Mouse (Mus musculus) heart, embryonic 14.5 days (tissue): ENCODE measurements at regions not wholly inside any gene's neighbourhood (a gene's known extent, or its start where the extent isn't known, plus 50 kb on each side); places are given as distances from the start of the nearest gene placed in this dataset.

ENCODE experiments used
- ATAC-seq: fragments of 200-750 bp; cut with Nextera tagmentation; 2 replicates; pipeline ENCODE4 v1.8.0; 2017; ENCODE audit warnings: low read depth, moderate TSS enrichment; ENCODE audit not compliant: insufficient number of reproducible peaks, insufficient read depth, low FRiP score
- H3K27ac ChIP-seq, 2 experiments: fragments of 200-500 bp in 1 of 2; fragments of 300-500 bp in 1 of 2; sonication (generic) in 1 of 2; replicated peaks in 1 of 2; 2 replicates each; pipeline ENCODE4 v1.5.1; 2012 to 2014; ENCODE audit warnings: low read depth in 2 of 2, low read length in 2 of 2, control low read depth in 1 of 2, mild to moderate bottlenecking in 1 of 2, mixed read lengths in 1 of 2; ENCODE audit not compliant: control insufficient read depth in 1 of 2, insufficient read depth in 1 of 2
- H3K27me3 ChIP-seq: fragments of 300-500 bp; sonication (generic); 2 replicates; pipeline ENCODE4 v1.6.1; 2014; ENCODE audit warnings: mild to moderate bottlenecking, low read length, control low read depth; ENCODE audit not compliant: control insufficient read depth, insufficient read depth
- H3K36me3 ChIP-seq: fragments of 300-500 bp; sonication (generic); 2 replicates; pipeline ENCODE4 v1.6.1; 2014; ENCODE audit warnings: mild to moderate bottlenecking, control low read depth, low read length, mixed read lengths; ENCODE audit not compliant: control insufficient read depth, insufficient read depth
- H3K4me1 ChIP-seq, 2 experiments: fragments of 200-500 bp in 1 of 2; fragments of 300-500 bp in 1 of 2; sonication (generic) in 1 of 2; 2 replicates each; pipeline ENCODE4 v1.6.1; 2012 to 2014; ENCODE audit warnings: low read length in 2 of 2, control low read depth in 1 of 2, mixed read lengths in 1 of 2; ENCODE audit not compliant: control insufficient read depth in 2 of 2, insufficient read depth in 2 of 2
- H3K4me2 ChIP-seq: fragments of 300-500 bp; sonication (generic); 2 replicates; pipeline ENCODE4 v1.6.1; 2014; ENCODE audit warnings: mild to moderate bottlenecking, low read length
- H3K4me3 ChIP-seq, 2 experiments: fragments of 200-500 bp in 1 of 2; fragments of 300-500 bp in 1 of 2; sonication (generic) in 1 of 2; 2 replicates each; pipeline ENCODE4 v1.5.1; 2012 to 2014; ENCODE audit warnings: low read length in 2 of 2, mild to moderate bottlenecking in 2 of 2, control low read depth in 1 of 2, low read depth in 1 of 2, moderate library complexity in 1 of 2; ENCODE audit not compliant: control insufficient read depth in 1 of 2, insufficient read depth in 1 of 2
- H3K9ac ChIP-seq: fragments of 300-500 bp; sonication (generic); 2 replicates; pipeline ENCODE4 v1.6.1; 2014; ENCODE audit warnings: mild to moderate bottlenecking, low read length
- H3K9me3 ChIP-seq: fragments of 300-500 bp; sonication (generic); 2 replicates; pipeline ENCODE4 v1.6.1; 2016; ENCODE audit warnings: low read length, control low read depth; ENCODE audit not compliant: control insufficient read depth
- WGBS: fragments of 180-500 bp; shearing (Covaris S2); extraction: QIAGEN DNeasy Blood & Tissue Kit; methylation state at CpG from one replicate; pipeline ENCODE4 v1.1.7; 2014; 5-methylcytosine and 5-hydroxymethylcytosine counted together

DNA sequence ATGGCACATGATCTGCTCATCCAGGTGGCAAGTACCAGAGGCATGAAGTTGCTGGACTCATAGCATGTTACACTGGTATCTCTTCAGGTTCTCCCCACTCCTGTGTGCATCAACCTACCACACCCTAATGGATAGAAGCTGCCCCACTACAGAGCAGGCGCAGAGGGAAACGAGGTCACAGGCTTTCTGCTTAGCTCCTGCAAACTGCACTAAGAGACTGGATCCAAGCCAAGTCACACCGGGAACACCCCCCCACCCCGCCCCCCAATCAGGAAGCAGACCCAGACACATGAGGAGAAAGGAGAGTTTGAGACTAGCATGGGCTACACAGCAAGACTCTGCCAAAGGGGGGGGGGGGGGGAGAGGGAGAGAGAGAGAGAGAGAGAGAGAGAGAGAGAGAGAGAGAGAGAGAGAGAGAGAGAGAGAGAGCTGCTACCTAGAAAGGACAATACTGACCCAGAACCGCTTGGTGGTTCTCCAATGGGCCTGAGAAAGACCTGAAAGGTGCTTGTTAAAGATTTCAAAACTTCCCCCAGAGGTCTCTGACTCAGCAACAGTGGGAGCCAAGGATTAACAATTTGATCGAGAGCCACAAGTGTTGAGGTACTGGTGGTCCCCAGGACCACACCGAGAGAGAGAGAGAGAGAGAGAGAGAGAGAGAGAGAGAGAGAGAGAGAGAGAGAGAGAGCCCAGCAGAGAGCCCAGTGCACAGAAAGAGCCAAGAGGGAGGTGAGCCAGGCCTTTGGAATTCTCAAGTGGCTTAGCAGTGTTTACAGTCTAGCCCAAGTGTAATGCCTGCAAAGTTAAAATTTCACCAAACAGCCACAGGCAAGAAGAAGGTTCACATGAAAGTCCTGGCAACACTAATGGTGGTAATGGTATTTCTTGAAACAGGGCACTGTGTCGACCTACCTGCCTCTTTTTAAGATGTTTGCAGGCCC lies 215.1 kb downstream of the Sox4 start:
- H3K4me3 ChIP-seq: no peak overlapping the region
- peaks cover 11 to 23% of the 10 kb centered on the region in 2 experiments for H3K4me1 ChIP-seq
- H3K9ac ChIP-seq: no peak overlapping the region
- no peak for ATAC-seq
- no peaks in the 10 kb centered on the region for H3K27me3 ChIP-seq
- H3K36me3 ChIP-seq: no peaks in the 10 kb centered on the region
- no peak overlapping the region; a peak in 1 of 4 replicates for H3K27ac ChIP-seq
- 38% methylated on average over 8 of the region's 8 CpGs for WGBS
- no peak overlapping the region for H3K4me2 ChIP-seq
- H3K9me3 ChIP-seq: no peaks in the 10 kb centered on the region

DNA sequence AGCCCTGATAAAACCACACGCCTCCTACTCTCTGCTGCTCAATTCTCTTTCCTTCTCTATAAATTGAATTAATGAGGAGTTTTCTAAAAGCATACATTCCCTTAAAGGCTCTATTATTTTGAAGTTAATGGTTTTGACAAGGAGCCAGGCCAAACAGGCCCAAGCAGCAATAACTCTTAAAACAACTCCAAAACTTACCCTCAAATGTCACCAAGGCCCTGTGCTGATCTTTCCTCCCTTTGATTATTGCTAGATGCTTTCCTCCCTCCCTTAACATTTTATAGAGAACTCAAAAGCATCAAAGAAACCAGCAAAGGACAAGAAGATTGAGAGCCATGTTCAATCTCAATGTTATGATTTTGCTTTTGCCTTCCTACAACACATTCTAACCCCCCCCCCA lies 221.0 kb downstream of the Sox4 start:
- Histone ChIP-seq H3K4me2 (no peak overlapping the region), H3K9ac (no peak overlapping the region), H3K4me3 (no peak overlapping the region), H3K27me3 (no peaks in the 10 kb centered on the region), H3K4me1 (peaks cover 2 to 4% of the 10 kb centered on the region in 2 experiments; a peak in 3 of 4 replicates), H3K27ac (no peak overlapping the region), H3K36me3 (no peaks in the 10 kb centered on the region), H3K9me3 (no peaks in the 10 kb centered on the region)
- 76% methylated on average over 1 of the region's 1 CpGs for WGBS
- no peak for ATAC-seq

DNA sequence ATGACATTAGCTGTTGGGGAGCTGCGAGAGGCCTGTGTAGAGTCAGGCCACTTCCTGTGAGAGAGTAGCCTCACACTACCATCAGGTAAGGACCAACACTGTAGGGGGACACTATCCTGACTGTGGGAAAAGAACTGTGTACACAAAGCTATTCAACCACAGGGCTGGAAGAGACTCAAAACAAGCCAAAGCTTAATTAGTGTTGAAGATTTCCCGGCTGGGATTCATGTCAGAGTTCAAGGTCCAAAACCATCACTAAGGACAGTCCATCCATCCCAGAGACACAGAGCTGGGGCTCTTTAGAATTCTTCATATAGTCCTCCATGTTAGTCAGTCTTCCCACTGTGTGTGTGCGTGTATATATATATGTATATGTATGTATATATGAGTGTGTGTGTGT lies 221.5 kb downstream of the Sox4 start:
- WGBS: 81% methylated on average over 3 of the region's 3 CpGs

GRCm38 (mm10) chr13:28730059-28730580 lies 223.4 kb downstream of the Sox4 start:
- WGBS: 80% methylated on average over 8 of the region's 8 CpGs
- no peak overlapping the region for H3K27ac ChIP-seq
- no peak overlapping the region for H3K4me3 ChIP-seq
- H3K27me3 ChIP-seq: no peaks in the 10 kb centered on the region
- H3K4me1 ChIP-seq: peaks cover 2 to 4% of the 10 kb centered on the region in 2 experiments; a peak in 3 of 4 replicates
- no peak overlapping the region for H3K9ac ChIP-seq
- no peak for ATAC-seq
- no peak overlapping the region for H3K4me2 ChIP-seq
- no peaks in the 10 kb centered on the region for H3K9me3 ChIP-seq
- H3K36me3 ChIP-seq: no peaks in the 10 kb centered on the region

More for the DNA sequence above, 221.5 kb downstream of the Sox4 start:
- Histone ChIP-seq H3K27ac (no peak overlapping the region), H3K4me1 (peaks cover 2 to 4% of the 10 kb centered on the region in 2 experiments; a peak in 3 of 4 replicates), H3K36me3 (no peaks in the 10 kb centered on the region), H3K9ac (no peak overlapping the region), H3K4me2 (no peak overlapping the region), H3K27me3 (no peaks in the 10 kb centered on the region), H3K4me3 (no peak overlapping the region), H3K9me3 (no peaks in the 10 kb centered on the region)
- no peak for ATAC-seq

DNA sequence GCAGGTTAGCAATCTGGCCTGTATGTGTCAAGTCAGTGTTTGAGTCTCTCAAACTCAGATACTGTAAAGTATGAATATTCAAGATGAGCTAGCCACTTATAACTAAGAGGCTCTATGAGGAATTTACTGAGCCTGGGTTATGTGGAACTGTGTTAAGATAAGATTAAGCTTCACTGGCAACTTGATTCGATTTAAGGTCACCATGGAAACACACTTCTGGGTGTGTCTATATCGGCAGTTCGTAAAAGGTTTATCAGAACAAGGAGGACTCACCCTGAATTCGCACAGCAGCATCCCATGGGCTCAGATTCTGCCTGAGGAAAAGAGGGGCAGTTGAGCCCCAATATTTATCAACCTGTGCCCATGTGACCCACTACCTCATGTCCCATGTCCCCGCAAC lies 224.7 kb downstream of the Sox4 start:
- H3K27me3 ChIP-seq: no peaks in the 10 kb centered on the region
- ATAC-seq: no peak
- H3K4me2 ChIP-seq: no peak overlapping the region
- no peak overlapping the region for H3K27ac ChIP-seq
- no peak overlapping the region for H3K9ac ChIP-seq
- no peak overlapping the region for H3K4me3 ChIP-seq
- 59% methylated on average over 5 of the region's 5 CpGs for WGBS
- H3K4me1 ChIP-seq: peaks cover 2 to 4% of the 10 kb centered on the region in 2 experiments; a peak in 3 of 4 replicates
- no peaks in the 10 kb centered on the region for H3K9me3 ChIP-seq
- no peaks in the 10 kb centered on the region for H3K36me3 ChIP-seq

GRCm38 (mm10) chr13:28724300-28724699 lies 229.2 kb downstream of the Sox4 start:
- ATAC-seq: no peak
- Histone ChIP-seq H3K9ac (no peak overlapping the region), H3K4me3 (no peak overlapping the region), H3K27ac (no peak overlapping the region), H3K4me2 (no peak overlapping the region), H3K4me1 (peaks cover 16 to 25% of the 10 kb centered on the region in 2 experiments), H3K9me3 (no peaks in the 10 kb centered on the region), H3K27me3 (no peaks in the 10 kb centered on the region), H3K36me3 (no peaks in the 10 kb centered on the region)
- 72% methylated on average over 3 of the region's 3 CpGs for WGBS

DNA sequence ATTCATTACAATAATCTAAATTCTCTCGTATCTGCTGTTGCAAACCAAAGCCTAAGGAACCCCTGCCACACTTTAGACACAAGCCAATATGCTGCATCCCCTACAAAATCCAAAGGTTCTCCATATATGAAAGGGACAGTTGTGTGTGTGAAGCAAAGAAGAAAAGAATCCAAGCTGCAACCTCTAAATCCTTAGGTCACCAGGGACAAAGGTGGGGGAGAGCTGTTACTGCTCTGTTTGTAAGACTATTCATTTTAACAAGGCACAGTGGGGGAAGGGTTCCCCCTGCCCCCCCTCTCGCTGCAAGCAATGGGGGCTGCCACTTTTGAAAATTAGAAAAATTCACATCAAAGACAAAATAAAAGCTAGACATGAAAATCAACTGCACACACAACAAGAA lies 231.4 kb downstream of the Sox4 start:
- H3K27ac ChIP-seq: no peak overlapping the region
- no peaks in the 10 kb centered on the region for H3K9me3 ChIP-seq
- ATAC-seq: no peak
- no peak overlapping the region for H3K9ac ChIP-seq
- peaks cover 27 to 42% of the 10 kb centered on the region in 2 experiments for H3K4me1 ChIP-seq
- H3K4me3 ChIP-seq: no peak overlapping the region
- 90% methylated on average over 2 of the region's 2 CpGs for WGBS
- H3K4me2 ChIP-seq: no peak overlapping the region
- H3K27me3 ChIP-seq: no peaks in the 10 kb centered on the region
- no peaks in the 10 kb centered on the region for H3K36me3 ChIP-seq
